Mouse (Mus musculus): ENCODE results near the gene Arhgef2.

Arhgef2 gene

GRCm38 (mm10) chr3:88637134-88637533 is 31.4 kb downstream of the Arhgef2 start:
- DNase-seq (ENCODE audit: low read depth, low spot score): no peak

GRCm38 (mm10) chr3:88639239-88639638 is 33.5 kb downstream of the Arhgef2 start:
- no peak for DNase-seq (ENCODE audit: low read depth, low spot score)

DNA sequence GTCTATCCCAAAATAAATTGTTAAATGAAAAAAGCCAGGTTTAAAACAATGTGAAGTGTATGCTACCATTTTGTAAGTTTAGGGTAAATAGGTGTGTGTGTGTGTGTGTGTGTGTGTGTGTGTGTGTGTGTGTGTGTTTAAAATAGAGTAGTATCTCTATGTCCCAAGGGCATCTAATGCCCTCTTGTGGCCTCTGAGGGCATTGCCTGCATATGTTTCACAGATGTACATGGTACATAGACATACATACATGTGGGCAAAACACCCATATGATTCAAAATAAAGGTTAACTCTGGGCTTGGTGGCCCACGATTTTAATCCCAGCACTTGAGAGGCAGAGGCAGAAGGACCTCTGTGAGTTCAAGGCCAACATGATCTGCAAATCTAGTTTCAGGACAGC is 34.9 kb downstream of the Arhgef2 start:
- no peak for DNase-seq (ENCODE audit: low read depth, low spot score)

DNA sequence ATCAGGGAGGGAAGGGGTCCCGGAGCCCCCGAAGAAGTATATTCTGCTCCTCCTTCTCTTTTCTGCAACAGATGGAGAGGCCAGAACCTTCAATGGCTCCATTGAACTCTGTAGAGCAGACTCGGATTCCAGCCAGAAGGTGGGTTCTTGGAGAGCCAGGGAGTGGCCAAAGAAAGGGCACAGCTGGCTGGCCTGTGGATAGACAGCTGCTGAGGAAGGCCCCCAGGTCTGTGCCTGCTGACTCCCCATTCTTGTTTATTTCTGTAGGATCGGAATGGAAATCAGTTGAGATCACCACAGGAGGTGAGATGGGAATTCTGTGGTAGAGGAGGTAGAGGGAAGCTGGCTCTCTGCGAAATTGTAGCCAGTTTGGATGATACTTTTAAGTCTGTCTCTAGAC is 37.3 kb downstream of the Arhgef2 start:
- DNase-seq (ENCODE audit: low read depth, low spot score): no peak

- DNase-seq (ENCODE audit: low read depth, low spot score): no peak
These were observed 40.2 kb downstream of the Arhgef2 start for GRCm38 (mm10) chr3:88645937-88646336.

DNA sequence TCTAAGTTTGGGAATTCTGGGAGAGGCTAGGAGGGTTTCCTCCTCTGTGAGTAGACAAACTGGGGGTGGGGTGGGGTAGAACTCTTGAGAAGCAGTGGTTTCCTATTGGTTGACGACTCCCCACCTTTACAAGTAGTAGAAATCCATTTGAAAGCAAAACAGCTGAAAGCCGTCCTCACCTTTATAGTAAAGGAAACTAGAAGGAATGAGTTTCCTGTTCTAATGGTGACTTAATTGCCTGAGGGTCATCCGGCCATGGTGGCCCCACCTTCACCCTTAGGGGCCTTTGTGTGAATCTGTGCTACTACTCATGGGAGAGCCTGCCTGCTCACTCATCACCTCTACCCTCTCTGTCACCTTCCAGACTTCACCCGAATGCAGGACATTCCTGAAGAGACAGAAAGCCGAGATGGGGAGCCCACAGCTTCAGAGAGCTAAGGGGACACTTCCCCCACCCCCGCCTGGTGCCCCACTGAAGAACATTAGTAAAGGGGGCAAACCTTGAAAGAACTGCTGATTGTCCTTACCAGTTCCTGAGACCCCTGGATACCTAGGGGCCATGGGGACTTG is 40.7 kb downstream of the Arhgef2 start:
- peak; percentile 46 for DNase-seq (ENCODE audit: low read depth, low spot score)

GRCm38 (mm10) chr3:88647076-88647475 is 41.3 kb downstream of the Arhgef2 start:
- no peak for DNase-seq (ENCODE audit: low read depth, low spot score)

DNA sequence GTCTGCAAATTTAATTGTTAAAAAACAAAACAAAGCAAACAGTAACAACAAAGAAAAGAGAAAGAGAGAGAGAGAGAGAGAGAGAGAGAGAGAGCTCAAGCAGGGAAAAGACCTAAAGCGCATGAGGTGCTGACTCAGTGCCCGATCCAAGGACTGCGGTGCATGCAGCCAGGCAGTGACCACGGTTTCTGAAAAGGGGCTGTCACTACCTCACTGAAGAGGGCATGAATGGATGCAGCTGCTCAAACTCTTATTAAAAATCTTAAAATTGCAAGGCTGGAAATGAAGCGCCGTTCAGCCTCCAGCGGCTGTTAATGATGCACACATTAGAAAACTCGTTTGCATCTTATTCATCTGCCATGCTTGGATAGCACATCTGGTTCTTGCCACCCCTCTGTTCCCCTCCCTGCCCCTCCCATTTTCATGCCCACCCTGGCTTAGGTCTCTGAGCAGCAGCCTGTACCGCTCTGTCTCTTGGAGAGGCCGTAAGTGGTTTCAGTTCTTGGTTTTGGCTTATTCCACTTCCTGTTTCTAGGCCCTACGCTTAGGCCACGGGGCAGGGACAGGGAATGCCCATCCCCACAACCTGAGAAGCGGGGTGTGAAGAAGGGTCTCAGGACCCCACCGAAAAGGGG is 42.1 kb downstream of the Arhgef2 start:
- no peak for DNase-seq (ENCODE audit: low read depth, low spot score)

- DNase-seq (ENCODE audit: low read depth, low spot score): no peak
These were observed 42.8 kb downstream of the Arhgef2 start for GRCm38 (mm10) chr3:88648452-88649168.

GRCm38 (mm10) chr3:88649186-88649585 is 43.4 kb downstream of the Arhgef2 start:
- DNase-seq (ENCODE audit: low read depth, low spot score): no peak

DNA sequence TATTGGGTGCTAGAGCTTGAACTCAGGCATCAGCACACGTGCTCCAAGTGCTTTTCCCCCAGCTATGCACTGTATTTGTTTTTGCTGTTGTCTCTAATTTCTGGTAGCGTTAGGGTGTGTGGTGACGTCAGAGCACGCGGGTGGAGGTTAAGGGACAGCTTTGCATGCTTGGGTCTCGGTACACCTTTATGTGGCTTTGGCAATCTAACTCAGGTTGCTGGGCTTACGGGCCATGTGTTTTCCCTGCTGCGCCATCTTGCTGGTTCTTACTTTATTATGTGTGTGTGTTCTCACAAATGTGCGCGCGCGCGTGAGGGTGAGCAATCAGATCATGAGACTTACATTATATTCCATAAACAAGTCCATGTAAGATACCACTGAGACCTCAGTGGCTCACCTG is 44.2 kb downstream of the Arhgef2 start:
- DNase-seq (ENCODE audit: low read depth, low spot score): no peak

- no peak for DNase-seq (ENCODE audit: low read depth, low spot score)
These were observed 45.1 kb downstream of the Arhgef2 start for GRCm38 (mm10) chr3:88650713-88651504.

DNA sequence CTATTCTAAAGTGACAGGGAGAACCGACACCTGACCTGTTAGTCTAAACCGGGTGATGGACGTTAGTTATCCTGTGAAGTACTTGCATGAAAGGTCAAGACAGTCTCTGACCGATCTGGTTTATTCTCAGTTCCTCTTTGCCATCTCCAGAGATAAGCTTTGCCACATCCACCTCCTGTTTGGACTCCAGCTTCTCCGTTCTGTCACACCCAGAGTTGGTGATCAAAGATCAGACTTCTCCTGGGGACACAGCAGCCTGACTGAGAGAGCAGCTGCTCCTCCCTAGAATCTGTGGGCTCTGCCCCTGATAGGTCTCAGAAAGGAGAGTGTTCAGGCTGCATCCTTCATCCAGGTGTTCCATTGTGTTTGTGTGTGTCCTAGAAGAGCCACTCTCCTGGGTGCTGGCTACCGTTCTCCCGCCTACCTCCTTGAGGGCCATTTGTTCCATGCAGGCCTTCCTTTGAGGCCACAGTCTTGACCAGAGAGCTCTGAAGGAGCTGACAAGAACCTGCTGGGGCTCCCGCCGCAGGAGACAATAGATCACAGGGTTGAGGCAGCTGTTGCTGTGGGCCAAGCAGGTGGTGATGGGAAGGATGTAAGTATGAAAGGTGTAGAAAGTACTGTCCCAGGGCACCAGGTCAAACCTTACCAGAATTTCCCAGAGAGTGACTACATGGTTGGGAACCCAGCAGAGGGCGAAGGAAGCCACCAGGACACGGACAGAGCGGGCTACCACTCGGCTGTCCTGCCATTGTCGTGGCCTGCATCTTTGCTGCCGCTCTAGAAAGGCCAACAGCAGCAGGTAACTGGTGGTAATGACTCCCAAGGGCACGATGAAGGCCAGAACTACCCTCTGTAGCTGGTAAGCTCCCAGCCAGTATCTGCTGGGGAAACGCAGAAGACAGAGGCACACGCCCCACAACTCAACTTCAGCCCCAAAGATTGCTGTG is 46.2 kb downstream of the Arhgef2 start:
- no peak for DNase-seq (ENCODE audit: low read depth, low spot score)

- DNase-seq (ENCODE audit: low read depth, low spot score): no peak
These were observed 47.2 kb downstream of the Arhgef2 start, which contains the start of gene Rxfp4 for GRCm38 (mm10) chr3:88652846-88653515. Gene Rxfp4 (minus strand): TSS chr3:88653142.

DNA sequence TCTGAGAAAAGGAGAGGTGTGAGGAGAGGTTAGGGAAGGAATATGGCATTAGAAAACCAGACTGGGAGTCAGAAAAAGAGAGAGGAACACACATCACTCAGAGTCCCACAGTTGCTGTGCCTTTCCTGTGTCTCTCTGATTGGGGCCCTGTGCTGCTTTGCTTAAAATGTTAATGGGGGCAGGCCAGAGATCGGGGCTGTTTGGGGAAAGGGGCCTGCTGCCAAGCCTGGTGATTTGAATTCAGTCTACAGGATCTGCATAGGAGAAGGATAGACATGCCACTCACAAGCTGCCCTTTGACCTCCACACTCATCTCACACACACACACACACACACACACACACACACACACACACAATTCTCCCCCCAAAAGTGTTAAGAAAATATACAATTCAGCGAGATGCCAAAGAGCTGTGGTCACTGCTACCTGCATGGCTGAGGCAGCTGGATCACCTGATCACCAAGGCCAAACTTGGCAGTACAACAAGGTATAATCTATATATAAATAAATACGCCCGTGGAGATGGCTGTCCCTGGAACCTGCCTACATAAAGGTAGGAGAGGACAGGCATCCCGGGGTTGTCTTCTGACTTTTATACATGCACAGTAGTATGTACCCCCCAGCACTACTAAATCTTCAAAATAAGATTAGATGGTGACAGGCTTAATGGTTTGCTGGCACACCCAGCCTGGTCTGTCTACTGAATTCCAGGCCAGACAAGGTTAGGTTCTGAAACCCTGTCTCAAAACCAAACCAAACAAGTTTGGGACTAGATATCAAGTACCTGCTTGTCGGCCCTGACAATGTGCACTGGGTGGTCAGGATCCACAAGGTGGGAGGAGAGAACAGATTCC is 48.0 kb downstream of the Arhgef2 start:
- no peak for DNase-seq (ENCODE audit: low read depth, low spot score)

GRCm38 (mm10) chr3:88654621-88655020 is 48.9 kb downstream of the Arhgef2 start:
- DNase-seq (ENCODE audit: low read depth, low spot score): no peak

- no peak for DNase-seq (ENCODE audit: low read depth, low spot score)
These were observed 49.9 kb downstream of the Arhgef2 start for GRCm38 (mm10) chr3:88655619-88656018.

DNA sequence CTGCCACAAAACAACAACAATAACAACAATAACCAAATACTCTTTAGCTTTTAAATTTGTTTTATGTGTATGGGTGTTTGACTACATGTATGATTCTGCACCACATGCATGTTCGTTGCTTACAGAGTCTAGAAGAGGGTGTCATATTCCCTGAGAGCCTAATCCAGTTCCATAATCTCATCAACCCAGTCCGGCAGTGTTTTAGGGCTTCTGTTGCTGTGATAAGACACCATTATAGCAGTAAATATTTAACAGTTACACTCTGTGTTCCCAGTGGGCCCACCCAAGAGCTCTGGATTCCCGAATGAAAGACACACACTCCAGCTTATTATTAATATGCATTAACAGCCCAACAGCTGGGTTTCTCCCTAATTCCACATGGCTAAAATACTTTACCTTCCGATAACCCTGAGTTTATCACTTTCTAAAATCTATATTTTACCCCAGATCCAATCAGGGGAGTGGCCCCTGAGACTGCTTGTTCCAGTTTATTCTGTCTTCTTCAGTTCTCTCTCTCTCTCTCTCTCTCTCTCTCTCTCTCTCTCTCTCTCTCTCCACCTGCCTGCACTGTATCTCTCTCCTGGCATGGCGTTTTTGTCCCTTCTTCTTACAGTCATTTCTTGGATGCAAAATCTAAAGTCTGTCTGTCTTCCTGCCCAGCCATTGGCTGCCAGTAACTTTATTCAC is 52.8 kb downstream of the Arhgef2 start:
- DNase-seq (ENCODE audit: low read depth, low spot score): no peak

DNA sequence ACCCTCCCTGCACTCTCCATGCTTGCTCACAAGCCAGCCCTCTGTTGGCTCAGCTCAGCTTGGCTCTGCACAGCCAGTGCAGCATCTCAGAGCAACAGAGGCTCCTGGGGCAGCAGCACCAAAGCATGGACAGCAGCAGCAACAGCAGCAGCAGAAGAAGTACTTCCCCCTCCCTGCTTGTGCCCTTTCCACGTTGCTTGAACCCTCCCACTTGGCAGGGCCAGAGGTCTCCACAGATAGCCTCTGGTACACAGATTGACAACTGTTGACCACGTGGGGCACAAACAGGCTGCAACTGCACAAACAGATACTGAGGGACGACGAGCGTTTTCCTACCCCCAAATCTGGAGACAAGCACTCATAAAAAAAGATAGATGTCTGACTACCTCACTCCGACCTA is 54.0 kb downstream of the Arhgef2 start:
- DNase-seq (ENCODE audit: low read depth, low spot score): no peak

Data from WW6 (cell line).